Mouse (Mus musculus): ENCODE results near the gene Snrk. TPM values are rescaled to one million over a fixed set of nuclear protein-coding genes. Genes with fewer than 3 reads are reported as not detected.

Gene Snrk
- polyA plus RNA-seq, 1 experiment from 2014 or later = 57.6 TPM

DNA sequence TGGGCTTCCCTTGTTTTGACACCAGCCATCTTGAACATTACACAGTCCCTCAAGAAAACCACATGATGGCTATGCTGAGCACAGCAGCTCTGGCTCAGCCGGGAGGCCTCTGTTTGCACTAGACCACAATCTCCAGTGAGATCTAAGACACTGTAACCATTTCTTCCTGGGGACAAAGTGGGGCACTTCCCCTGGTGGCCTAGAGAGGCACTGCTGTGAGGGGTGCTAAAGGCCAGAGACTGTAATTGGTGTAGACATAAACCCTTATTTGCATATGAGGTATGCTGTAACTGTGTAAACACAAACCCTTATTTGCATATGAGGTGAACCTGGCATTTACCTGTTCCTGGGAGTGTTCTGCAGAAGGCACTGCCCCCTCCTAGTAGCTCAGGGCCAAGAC lies 71.7 kb downstream of the Snrk start:
- Histone ChIP-seq H3K36me3 (no peaks in the 10 kb centered on the region), H3K4me2 (replicated peaks) (no peak overlapping the region), H3K9me3 (no peaks in the 10 kb centered on the region), H3K4me3 (no peak overlapping the region), H3K27me3 (no peaks in the 10 kb centered on the region), H3K27ac (no peak overlapping the region), H3K9ac (no peak overlapping the region), H3K4me1 (peaks cover 4% of the 10 kb centered on the region; the same call in 1 of the 2 replicates)
- WGBS = 26% methylated on average over 1 of the region's 1 CpGs
- ATAC-seq (ENCODE audit: insufficient number of reproducible peaks, insufficient read depth, low FRiP score, low TSS enrichment) = no peak

DNA sequence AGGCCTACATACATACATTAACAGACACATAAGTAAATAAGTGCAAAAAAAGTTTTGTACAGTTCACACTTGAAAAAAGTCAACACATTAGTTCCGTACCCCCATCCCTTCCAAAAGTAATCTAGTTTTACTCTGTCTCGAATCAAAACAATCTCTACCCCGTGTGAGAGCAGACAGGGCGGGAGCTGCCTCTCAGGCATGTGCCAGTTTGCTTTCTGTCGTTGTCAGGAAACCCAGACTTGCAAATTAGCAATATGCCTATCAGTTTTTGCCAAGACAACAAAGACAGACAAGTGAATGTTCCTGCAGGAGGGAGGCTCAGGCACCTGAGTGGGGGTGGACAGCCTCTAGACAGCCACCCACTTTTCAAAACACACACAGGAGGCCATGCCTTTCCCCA lies 76.3 kb downstream of the Snrk start:
- no peak overlapping the region for H3K27ac ChIP-seq
- H3K9me3 ChIP-seq = no peaks in the 10 kb centered on the region
- 68% methylated on average over 5 of the region's 5 CpGs for WGBS
- no peaks in the 10 kb centered on the region for H3K27me3 ChIP-seq
- no peak overlapping the region for H3K4me3 ChIP-seq
- H3K4me2 ChIP-seq (replicated peaks) = no peak overlapping the region
- H3K36me3 ChIP-seq = 0 out of 2 replicates have a peak, but pooled peaks cover 5% of the 10 kb centered on the region
- ATAC-seq (ENCODE audit: insufficient number of reproducible peaks, insufficient read depth, low FRiP score, low TSS enrichment) = no peak
- H3K9ac ChIP-seq = no peak overlapping the region
- 0 out of 2 replicates have a peak, but pooled peaks cover 3% of the 10 kb centered on the region for H3K4me1 ChIP-seq

DNA sequence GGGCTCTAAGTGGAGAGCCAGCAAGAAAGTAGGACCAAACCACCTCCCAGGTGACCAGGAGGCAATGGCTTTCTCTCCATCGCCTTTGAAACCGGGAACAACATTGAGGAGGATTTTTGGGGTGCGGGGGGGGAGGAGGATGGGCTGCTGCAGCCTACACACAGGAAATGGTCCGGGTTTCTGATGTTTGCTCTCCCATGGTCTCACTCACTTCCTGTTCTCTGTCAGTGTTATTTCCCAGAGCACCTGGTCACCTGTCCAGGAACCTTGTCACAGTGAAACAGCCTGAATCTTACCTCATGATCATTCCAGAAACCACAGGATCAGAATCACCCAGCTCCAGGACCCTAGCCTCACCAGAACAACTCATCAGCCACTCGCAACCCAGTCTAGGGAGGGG lies 76.8 kb downstream of the Snrk start:
- no peaks in the 10 kb centered on the region for H3K27me3 ChIP-seq
- H3K4me3 ChIP-seq = no peak overlapping the region
- H3K4me1 ChIP-seq = 0 out of 2 replicates have a peak, but pooled peaks cover 3% of the 10 kb centered on the region
- H3K9ac ChIP-seq = no peak overlapping the region
- no peaks in the 10 kb centered on the region for H3K9me3 ChIP-seq
- 79% methylated on average over 5 of the region's 5 CpGs for WGBS
- H3K4me2 ChIP-seq (replicated peaks) = no peak overlapping the region
- H3K36me3 ChIP-seq = 0 out of 2 replicates have a peak, but pooled peaks cover 5% of the 10 kb centered on the region
- ATAC-seq (ENCODE audit: insufficient number of reproducible peaks, insufficient read depth, low FRiP score, low TSS enrichment) = no peak
- no peak overlapping the region for H3K27ac ChIP-seq

DNA sequence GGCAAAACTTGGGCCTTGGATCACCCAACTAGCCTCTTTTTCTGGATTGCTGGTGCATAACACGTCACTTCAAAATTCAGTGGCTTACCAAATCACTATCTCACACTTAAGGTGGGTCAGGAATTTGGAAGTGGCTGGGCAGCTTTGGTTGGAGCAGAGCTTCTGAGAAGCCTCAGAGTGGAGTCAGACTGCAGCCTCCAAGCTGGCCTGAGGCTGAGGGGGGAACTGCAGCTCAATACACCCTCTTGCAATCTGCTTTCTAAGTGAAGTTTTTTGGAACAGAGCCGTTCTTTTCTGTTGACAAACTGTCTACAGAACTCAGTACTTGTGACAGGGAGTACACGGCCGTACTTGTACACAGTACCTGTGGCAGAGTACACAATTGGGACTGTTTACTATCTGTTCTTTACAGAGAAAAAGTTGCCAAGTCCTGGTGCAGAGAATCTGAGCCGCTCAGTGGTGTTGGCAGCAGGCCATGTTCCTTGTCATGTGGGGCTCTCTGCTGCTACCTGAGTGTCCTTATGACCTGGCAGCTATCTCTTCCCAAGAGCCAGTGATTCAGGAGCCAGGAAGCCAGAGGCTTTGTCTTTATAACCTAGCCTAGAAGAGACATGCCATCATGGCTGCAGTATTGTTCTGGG lies 78.1 kb downstream of the Snrk start:
- H3K4me1 ChIP-seq = 0 out of 2 replicates have a peak, but pooled peaks cover 3% of the 10 kb centered on the region
- 85% methylated on average over 5 of the region's 5 CpGs for WGBS
- H3K4me2 ChIP-seq (replicated peaks) = no peak overlapping the region
- H3K27me3 ChIP-seq = no peaks in the 10 kb centered on the region
- no peak overlapping the region for H3K4me3 ChIP-seq
- no peak for ATAC-seq (ENCODE audit: insufficient number of reproducible peaks, insufficient read depth, low FRiP score, low TSS enrichment)
- 0 out of 2 replicates have a peak, but pooled peaks cover 5% of the 10 kb centered on the region for H3K36me3 ChIP-seq
- no peak overlapping the region for H3K9ac ChIP-seq
- H3K27ac ChIP-seq = no peak overlapping the region
- no peaks in the 10 kb centered on the region for H3K9me3 ChIP-seq

DNA sequence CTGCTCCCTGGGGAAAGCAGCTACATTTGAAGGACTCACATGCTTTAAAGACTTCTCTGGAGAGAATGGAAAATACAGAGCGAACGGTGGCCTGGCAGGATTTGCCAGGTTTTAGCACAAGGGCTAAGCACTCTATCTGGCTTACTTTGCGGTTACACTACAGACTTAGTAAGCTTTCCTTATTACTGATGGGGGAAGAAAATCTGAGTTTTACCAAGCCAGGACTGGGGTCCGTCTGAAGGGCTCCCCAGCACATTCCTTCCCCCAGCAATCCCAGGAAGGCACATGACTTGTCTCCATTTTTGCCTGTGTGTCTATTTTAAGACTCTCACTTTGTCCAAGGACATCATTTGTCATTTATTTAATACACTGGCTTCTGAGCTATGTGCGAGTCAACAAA lies 80.0 kb downstream of the Snrk start:
- 0 out of 2 replicates have a peak, but pooled peaks cover 5% of the 10 kb centered on the region for H3K36me3 ChIP-seq
- no peak overlapping the region for H3K4me2 ChIP-seq (replicated peaks)
- H3K4me3 ChIP-seq = no peak overlapping the region
- no peaks in the 10 kb centered on the region for H3K27me3 ChIP-seq
- no peak for ATAC-seq (ENCODE audit: insufficient number of reproducible peaks, insufficient read depth, low FRiP score, low TSS enrichment)
- no peaks in the 10 kb centered on the region for H3K9me3 ChIP-seq
- WGBS = 73% methylated on average over 5 of the region's 5 CpGs
- no peak overlapping the region for H3K9ac ChIP-seq
- 0 out of 2 replicates have a peak, but pooled peaks cover 3% of the 10 kb centered on the region for H3K4me1 ChIP-seq
- H3K27ac ChIP-seq = no peak overlapping the region

DNA sequence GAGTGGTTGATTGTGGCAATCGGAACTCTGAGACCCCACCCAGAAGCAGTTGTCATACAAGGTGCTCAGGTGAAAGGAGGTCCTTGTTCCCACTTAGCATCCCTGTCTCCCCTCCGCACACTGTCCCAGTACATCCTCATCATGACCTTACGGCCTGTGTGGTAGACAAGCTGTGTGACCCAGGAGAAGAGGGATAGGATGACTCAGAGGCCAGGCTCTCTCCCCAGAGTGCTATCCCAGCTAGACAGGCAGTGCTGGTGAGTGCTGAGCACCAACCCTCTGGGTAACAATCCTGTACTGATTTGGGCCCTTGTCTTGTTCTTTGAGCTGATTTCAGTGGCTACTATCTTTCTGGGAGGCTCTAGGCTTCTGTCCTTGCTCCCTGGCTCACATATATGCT lies 81.6 kb downstream of the Snrk start:
- no peak overlapping the region for H3K27ac ChIP-seq
- 83% methylated on average over 3 of the region's 3 CpGs for WGBS
- H3K4me1 ChIP-seq = 0 out of 2 replicates have a peak, but pooled peaks cover 3% of the 10 kb centered on the region
- H3K4me3 ChIP-seq = no peak overlapping the region
- H3K9ac ChIP-seq = no peak overlapping the region
- 0 out of 2 replicates have a peak, but pooled peaks cover 5% of the 10 kb centered on the region for H3K36me3 ChIP-seq
- no peak for ATAC-seq (ENCODE audit: insufficient number of reproducible peaks, insufficient read depth, low FRiP score, low TSS enrichment)
- H3K27me3 ChIP-seq = no peaks in the 10 kb centered on the region
- no peaks in the 10 kb centered on the region for H3K9me3 ChIP-seq
- no peak overlapping the region for H3K4me2 ChIP-seq (replicated peaks)

DNA sequence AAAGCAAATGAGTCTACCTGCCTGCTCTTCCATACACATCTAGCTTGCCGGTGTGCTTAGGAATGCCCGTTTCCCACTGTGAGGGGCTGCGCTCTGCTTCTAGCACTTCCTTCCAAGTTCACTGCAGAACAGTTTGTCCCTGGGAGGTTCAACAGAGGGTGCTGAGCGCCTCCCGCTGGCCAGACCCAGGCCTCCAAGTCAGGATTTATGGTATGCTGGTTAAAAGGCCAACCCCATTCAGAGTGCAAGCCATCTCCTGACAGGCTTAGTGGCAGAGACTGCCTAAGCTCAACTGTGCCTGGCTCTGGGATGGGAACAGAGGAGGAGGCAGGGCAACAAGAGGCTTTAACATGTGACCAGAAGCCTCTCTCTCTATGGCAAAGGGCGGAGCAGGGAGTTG lies 82.2 kb downstream of the Snrk start:
- 0 out of 2 replicates have a peak, but pooled peaks cover 5% of the 10 kb centered on the region for H3K36me3 ChIP-seq
- no peak overlapping the region for H3K4me2 ChIP-seq (replicated peaks)
- ATAC-seq (ENCODE audit: insufficient number of reproducible peaks, insufficient read depth, low FRiP score, low TSS enrichment) = no peak
- no peak overlapping the region for H3K9ac ChIP-seq
- WGBS = 34% methylated on average over 6 of the region's 6 CpGs
- H3K27ac ChIP-seq = no peak overlapping the region
- H3K9me3 ChIP-seq = no peaks in the 10 kb centered on the region
- no peaks in the 10 kb centered on the region for H3K27me3 ChIP-seq
- 0 out of 2 replicates have a peak, but pooled peaks cover 3% of the 10 kb centered on the region for H3K4me1 ChIP-seq
- H3K4me3 ChIP-seq = no peak overlapping the region

DNA sequence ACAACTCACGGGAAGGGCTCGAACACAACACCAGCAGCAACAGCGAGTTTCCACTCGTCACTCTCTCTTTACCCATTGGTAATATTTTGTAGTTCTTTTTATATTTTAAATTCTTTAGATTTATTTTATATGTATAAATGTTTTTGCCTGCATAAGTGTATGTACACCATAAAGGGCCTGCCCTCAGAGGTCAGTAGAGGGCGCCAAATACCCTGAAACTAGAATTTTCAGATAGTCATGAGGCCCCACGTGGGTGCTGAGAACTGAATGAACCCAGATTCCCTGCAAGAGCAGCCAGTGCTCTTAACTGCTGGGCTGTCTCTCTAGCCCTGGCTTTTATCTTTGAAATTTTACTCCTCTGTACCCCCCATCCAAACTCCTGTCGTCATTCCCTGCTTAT lies 87.4 kb downstream of the Snrk start:
- H3K4me1 ChIP-seq = peaks cover 9% of the 10 kb centered on the region; the same call in 1 of the 2 replicates
- ATAC-seq (ENCODE audit: insufficient number of reproducible peaks, insufficient read depth, low FRiP score, low TSS enrichment) = no peak
- 69% methylated on average over 7 of the region's 7 CpGs for WGBS
- H3K36me3 ChIP-seq = no peaks in the 10 kb centered on the region
- no peak overlapping the region for H3K27ac ChIP-seq
- no peak overlapping the region for H3K4me3 ChIP-seq
- H3K9ac ChIP-seq = no peak overlapping the region
- H3K27me3 ChIP-seq = no peaks in the 10 kb centered on the region
- no peak overlapping the region for H3K4me2 ChIP-seq (replicated peaks)
- H3K9me3 ChIP-seq = 0 out of 2 replicates have a peak, but pooled peaks cover 5% of the 10 kb centered on the region

DNA sequence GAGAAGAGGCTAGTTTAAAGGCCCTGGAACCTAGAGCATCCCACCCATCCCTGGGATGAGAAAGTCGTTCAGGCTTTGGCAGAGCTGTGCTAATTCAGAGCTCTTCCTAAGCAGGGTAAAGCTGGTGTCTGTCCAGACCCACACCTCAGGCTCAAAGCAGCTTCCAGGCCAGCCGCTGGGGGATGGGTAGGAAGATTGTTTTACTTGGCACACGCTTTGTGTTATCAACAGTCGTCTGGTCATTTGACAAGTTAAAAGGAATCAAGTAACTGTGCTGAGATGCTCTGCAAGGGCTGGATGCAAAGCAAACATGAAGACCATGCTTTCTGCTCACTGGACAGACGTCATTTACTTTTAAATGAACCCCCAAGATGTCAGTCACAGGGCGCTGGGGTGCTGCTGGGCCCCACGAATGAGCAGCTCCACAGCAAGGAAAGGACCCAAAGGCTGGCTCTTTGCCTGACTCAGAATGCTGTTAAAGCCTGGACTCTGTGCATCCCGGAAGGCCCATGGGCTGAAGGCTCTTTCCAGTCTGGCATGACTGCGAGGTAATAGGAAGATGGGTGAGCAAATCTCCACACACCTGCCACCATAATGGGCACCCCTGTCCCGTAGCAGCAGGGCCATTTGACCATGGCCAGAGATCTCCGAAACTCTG lies 88.6 kb downstream of the Snrk start:
- ATAC-seq (ENCODE audit: insufficient number of reproducible peaks, insufficient read depth, low FRiP score, low TSS enrichment) = no peak

DNA sequence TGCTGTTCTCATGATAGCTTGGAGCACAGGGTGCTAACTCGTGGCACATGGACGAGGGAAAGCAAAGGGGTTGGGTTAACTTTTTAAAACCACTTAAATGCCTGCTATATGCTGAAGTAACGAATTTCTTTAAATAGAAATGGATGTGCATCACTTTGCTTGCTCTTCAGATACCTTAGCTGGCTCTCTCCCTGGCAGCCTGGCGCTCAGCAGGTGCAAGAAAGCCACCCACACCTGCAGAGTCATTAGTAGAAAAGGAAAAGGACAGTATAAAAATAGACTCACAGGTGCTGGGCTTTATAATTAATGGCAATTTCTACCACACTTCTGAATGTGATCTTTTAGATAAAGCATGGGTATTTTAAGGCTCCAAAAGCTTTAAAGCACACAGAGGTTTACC lies 91.2 kb downstream of the Snrk start:
- 71% methylated on average over 4 of the region's 4 CpGs for WGBS
- H3K9me3 ChIP-seq = 0 out of 2 replicates have a peak, but pooled peaks cover 5% of the 10 kb centered on the region
- ATAC-seq (ENCODE audit: insufficient number of reproducible peaks, insufficient read depth, low FRiP score, low TSS enrichment) = no peak
- H3K27ac ChIP-seq = no peak overlapping the region
- H3K9ac ChIP-seq = no peak overlapping the region
- no peaks in the 10 kb centered on the region for H3K27me3 ChIP-seq
- no peak overlapping the region for H3K4me2 ChIP-seq (replicated peaks)
- peaks cover 9% of the 10 kb centered on the region; the same call in 1 of the 2 replicates for H3K4me1 ChIP-seq
- H3K36me3 ChIP-seq = no peaks in the 10 kb centered on the region
- no peak overlapping the region for H3K4me3 ChIP-seq

More for the DNA sequence above, 88.6 kb downstream of the Snrk start:
- Histone ChIP-seq H3K4me1 (peaks cover 9% of the 10 kb centered on the region; the same call in 1 of the 2 replicates), H3K9me3 (0 out of 2 replicates have a peak, but pooled peaks cover 5% of the 10 kb centered on the region), H3K36me3 (no peaks in the 10 kb centered on the region), H3K4me3 (no peak overlapping the region), H3K27me3 (no peaks in the 10 kb centered on the region), H3K9ac (no peak overlapping the region), H3K4me2 (replicated peaks) (no peak overlapping the region), H3K27ac (no peak overlapping the region)
- 56% methylated on average over 11 of the region's 11 CpGs for WGBS

DNA sequence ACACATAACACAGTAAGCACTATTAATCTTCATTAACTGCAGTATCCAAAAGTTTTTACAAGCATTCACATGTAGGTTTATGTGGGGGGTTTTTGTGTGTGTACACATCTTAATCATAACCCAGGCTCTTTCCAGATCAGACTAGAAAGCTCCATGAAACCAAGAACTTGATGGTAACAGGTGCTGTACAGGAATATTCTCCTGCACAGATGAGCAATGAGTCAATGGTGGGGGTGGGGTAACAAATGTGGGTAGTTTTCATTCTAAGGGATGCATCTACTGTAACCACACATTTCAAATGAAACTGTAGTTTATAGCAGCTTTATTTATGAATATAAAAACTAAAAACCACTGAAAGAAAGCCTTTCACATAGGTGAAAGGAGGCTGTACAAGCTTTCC lies 98.1 kb downstream of the Snrk start:
- Histone ChIP-seq H3K9ac (no peak overlapping the region), H3K4me3 (no peak overlapping the region), H3K36me3 (no peaks in the 10 kb centered on the region; the same call in 1 of the 2 replicates), H3K4me2 (replicated peaks) (no peak overlapping the region), H3K9me3 (no peaks in the 10 kb centered on the region), H3K27me3 (no peaks in the 10 kb centered on the region), H3K4me1 (peaks cover 6% of the 10 kb centered on the region; the same call in 1 of the 2 replicates), H3K27ac (no peak overlapping the region)
- ATAC-seq (ENCODE audit: insufficient number of reproducible peaks, insufficient read depth, low FRiP score, low TSS enrichment) = no peak
